Mouse (Mus musculus): ENCODE data around the gene Bmpr1b. TPM values are rescaled to one million over a fixed set of nuclear protein-coding genes. Genes with fewer than 3 reads are reported as not detected.
"Not testable (repeated sequence)": the region's sequence is repeated elsewhere in the genome, so short reads cannot be mapped to it uniquely, and the experiment has no call there.

Bmpr1b gene
- polyA plus RNA-seq (2015; fragmentation: Nextera tagmentation; extraction: Ambion mirVana), result 3.7 and 4.0 TPM in 2 replicates

DNA sequence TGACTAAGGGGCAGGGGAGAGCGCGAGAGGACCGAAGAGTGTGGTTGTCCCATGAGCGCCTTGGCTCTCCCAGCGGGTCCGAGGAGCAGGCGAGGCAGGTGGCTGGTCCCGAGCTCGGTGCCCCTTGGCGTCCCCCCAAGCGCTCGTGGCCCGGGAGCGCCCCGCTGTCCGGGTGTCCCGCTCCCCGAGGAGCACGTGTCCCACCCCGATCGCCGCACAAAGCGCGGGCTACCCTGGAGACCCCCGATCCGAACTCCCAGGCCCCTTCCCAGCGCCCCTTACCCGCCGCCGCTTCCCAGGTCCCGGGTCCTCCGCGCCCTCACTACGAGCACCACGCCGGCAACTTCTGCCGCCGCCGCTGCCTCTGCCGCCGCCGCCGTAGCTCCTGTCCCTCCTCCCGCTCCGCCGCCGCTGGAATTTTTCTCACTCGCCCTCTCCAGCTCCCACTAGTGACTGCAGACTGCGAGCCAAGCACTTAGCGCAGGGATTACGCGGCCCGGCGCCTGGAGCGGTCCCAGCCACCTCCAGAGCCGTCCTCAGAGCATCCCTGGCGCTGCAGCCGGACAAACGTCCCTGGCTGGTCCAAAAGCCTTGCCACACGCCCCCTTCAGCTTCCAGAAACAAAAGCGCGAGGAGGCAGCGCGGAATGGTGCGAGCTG lies at the start of gene Bmpr1b:
Gene Bmpr1b (minus strand): TSS at position 563 of the 659 bp plus-strand sequence.
- peak within 1 kb of the TSS; percentile 91 for H3K4me2 ChIP-seq (ENCODE audit: low read depth, low read length)
- H3K9me3 ChIP-seq (ENCODE audit: control insufficient read depth, low read length), result no peaks in the 10 kb centered on the region
- peak within 1 kb of the TSS; percentile 68 for H3K9ac ChIP-seq (ENCODE audit: low read length)
- H3K27ac ChIP-seq (ENCODE audit: low read length), result no peak within 1 kb of the TSS
- peak within 1 kb of the TSS; percentile 66 for H3K4me3 ChIP-seq (ENCODE audit: low read length)
- ATAC-seq (ENCODE audit: low read depth), result peak; percentile 91
- H3K36me3 ChIP-seq (ENCODE audit: control insufficient read depth, insufficient read depth, low read length), result no peaks in the 10 kb centered on the region
- WGBS, result under 1% methylated on average over 58 of the region's 65 CpGs
- no peaks in the 10 kb centered on the region; the same call in 1 of the 2 replicates for H3K27me3 ChIP-seq (ENCODE audit: control insufficient read depth, insufficient read depth, low read depth, low read length)
- H3K4me1 ChIP-seq (replicated peaks; ENCODE audit: control insufficient read depth, insufficient read depth, low read length), result peaks cover 3% of the 10 kb centered on the region; the same call in 1 of the 2 replicates

DNA sequence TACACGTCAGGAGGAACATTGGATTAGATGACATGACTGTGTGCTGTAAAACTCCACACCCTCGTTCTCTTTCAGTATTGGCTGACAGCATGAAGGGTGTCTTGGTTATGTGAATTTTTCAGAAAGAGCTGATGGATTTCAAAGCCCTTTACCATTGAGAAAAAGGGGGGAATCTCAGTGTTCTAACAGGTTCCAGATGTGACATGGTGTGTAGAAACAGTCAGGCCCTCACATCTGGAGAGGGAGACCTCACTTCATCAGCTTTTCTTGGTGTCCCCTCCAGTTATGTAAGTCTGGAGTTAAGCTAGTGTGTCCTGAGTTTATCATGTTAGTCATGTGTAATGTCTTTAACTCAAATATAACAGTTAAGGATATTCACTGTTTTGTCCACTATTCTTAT lies 43.6 kb upstream of the Bmpr1b start:
- H3K9me3 ChIP-seq (ENCODE audit: control insufficient read depth, low read length), result no peaks in the 10 kb centered on the region
- H3K36me3 ChIP-seq (ENCODE audit: control insufficient read depth, insufficient read depth, low read length), result no peaks in the 10 kb centered on the region
- H3K27ac ChIP-seq (ENCODE audit: low read length), result no peak overlapping the region
- no peaks in the 10 kb centered on the region for H3K27me3 ChIP-seq (ENCODE audit: control insufficient read depth, insufficient read depth, low read depth, low read length)
- H3K4me3 ChIP-seq (ENCODE audit: low read length), result no peak overlapping the region
- ATAC-seq (ENCODE audit: low read depth), result no peak
- 42% methylated on average over 2 of the region's 2 CpGs for WGBS
- H3K4me1 ChIP-seq (replicated peaks; ENCODE audit: control insufficient read depth, insufficient read depth, low read length), result no peaks in the 10 kb centered on the region
- no peak overlapping the region for H3K4me2 ChIP-seq (ENCODE audit: low read depth, low read length)
- no peak overlapping the region for H3K9ac ChIP-seq (ENCODE audit: low read length)

DNA sequence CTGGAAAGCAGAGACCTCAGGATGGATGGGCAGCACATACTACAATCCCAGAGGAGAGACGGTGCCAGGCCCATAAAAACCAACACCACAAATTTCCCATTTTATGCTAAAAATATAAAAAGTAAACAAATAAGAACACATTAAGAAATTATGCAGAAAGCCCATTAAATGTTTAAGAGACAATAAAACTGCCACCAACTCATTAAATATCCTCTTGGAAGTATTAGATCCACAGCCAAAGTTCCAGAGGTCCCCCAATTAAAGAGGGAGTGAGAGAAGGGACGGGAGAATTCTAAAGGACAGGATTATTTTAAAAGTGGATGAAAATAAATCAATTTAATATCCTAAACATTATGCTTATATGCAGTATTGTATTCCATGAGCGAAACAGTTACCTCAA lies 43.0 kb upstream of the Bmpr1b start:
- H3K4me3 ChIP-seq (ENCODE audit: low read length), result no peak overlapping the region
- H3K4me2 ChIP-seq (ENCODE audit: low read depth, low read length), result no peak overlapping the region
- H3K27me3 ChIP-seq (ENCODE audit: control insufficient read depth, insufficient read depth, low read depth, low read length), result no peaks in the 10 kb centered on the region
- H3K9me3 ChIP-seq (ENCODE audit: control insufficient read depth, low read length), result no peaks in the 10 kb centered on the region
- H3K36me3 ChIP-seq (ENCODE audit: control insufficient read depth, insufficient read depth, low read length), result no peaks in the 10 kb centered on the region
- WGBS, result 48% methylated on average over 3 of the region's 3 CpGs
- no peak overlapping the region for H3K9ac ChIP-seq (ENCODE audit: low read length)
- H3K4me1 ChIP-seq (replicated peaks; ENCODE audit: control insufficient read depth, insufficient read depth, low read length), result no peaks in the 10 kb centered on the region
- no peak overlapping the region for H3K27ac ChIP-seq (ENCODE audit: low read length)
- no peak for ATAC-seq (ENCODE audit: low read depth)

DNA sequence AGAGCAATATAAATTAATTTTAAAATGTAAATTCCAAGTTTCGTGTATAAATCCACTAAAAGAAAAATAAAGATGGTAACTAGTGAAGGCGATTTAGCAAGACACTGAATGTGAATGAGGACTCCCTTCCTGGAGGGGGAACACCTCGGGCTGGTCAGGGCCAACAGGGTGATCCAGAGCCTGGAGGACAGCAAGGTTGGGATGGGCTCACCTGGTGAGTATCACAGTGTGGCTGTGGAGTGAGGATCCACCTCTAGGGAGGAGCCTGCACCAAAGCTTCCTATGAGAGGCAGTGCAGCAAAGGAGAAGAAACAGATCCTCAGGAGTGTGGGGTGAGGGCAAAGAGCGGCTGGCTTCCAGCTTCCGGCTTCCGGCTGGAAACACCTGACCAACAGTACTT lies 40.8 kb upstream of the Bmpr1b start:
- no peak overlapping the region for H3K9ac ChIP-seq (ENCODE audit: low read length)
- no peak overlapping the region for H3K27ac ChIP-seq (ENCODE audit: low read length)
- no peak overlapping the region for H3K4me3 ChIP-seq (ENCODE audit: low read length)
- no peaks in the 10 kb centered on the region for H3K4me1 ChIP-seq (replicated peaks; ENCODE audit: control insufficient read depth, insufficient read depth, low read length)
- no peak for ATAC-seq (ENCODE audit: low read depth)
- WGBS, result 64% methylated on average over 6 of the region's 6 CpGs
- no peaks in the 10 kb centered on the region for H3K27me3 ChIP-seq (ENCODE audit: control insufficient read depth, insufficient read depth, low read depth, low read length)
- H3K36me3 ChIP-seq (ENCODE audit: control insufficient read depth, insufficient read depth, low read length), result no peaks in the 10 kb centered on the region
- no peaks in the 10 kb centered on the region for H3K9me3 ChIP-seq (ENCODE audit: control insufficient read depth, low read length)
- no peak overlapping the region for H3K4me2 ChIP-seq (ENCODE audit: low read depth, low read length)

DNA sequence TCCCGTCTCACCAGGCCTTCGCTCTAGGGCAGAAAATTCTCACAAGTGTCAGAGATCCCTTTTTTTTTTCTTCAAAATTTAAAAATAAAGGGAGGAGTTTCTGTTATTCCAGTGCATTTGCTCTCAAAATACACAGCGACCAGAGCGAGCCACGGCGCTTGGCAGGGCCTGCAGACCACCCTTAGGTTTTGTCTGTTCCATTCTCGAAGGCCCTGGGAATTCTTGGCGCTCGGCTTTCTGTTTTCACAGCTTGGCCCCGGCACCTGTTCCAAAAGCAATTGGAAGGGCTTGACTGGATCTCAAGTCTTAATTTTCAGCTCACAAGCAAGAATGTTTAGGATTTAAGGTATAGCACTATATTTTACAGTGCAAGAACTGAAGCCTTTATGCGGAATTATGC lies 39.8 kb upstream of the Bmpr1b start:
- no peak for ATAC-seq (ENCODE audit: low read depth)
- 84% methylated on average over 11 of the region's 11 CpGs for WGBS
- H3K4me2 ChIP-seq (ENCODE audit: low read depth, low read length), result no peak overlapping the region
- no peaks in the 10 kb centered on the region for H3K36me3 ChIP-seq (ENCODE audit: control insufficient read depth, insufficient read depth, low read length)
- no peak overlapping the region for H3K27ac ChIP-seq (ENCODE audit: low read length)
- no peaks in the 10 kb centered on the region for H3K9me3 ChIP-seq (ENCODE audit: control insufficient read depth, low read length)
- no peaks in the 10 kb centered on the region for H3K4me1 ChIP-seq (replicated peaks; ENCODE audit: control insufficient read depth, insufficient read depth, low read length)
- no peak overlapping the region for H3K9ac ChIP-seq (ENCODE audit: low read length)
- H3K27me3 ChIP-seq (ENCODE audit: control insufficient read depth, insufficient read depth, low read depth, low read length), result no peaks in the 10 kb centered on the region
- no peak overlapping the region for H3K4me3 ChIP-seq (ENCODE audit: low read length)

DNA sequence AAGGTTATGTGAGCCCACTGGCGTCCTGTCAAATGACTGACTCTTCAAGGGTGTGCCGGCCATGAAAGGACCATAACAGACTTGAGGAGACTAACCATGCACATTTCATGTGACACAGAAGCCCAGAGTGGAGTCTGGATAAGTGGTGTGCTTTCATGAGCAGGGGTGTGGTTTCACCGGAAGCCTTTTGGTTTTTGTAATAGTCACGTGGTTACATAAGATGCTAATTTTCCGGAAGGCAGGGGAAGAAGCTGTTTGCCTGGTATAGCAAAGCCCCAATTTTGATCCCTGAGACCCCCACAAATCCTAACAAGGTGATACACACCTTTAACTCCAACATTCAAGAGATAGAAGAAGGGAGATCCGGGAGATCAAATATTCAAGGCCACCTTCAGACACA lies 38.3 kb upstream of the Bmpr1b start:
- Histone ChIP-seq H3K9me3 (ENCODE audit: control insufficient read depth, low read length) (no peaks in the 10 kb centered on the region), H3K36me3 (ENCODE audit: control insufficient read depth, insufficient read depth, low read length) (no peaks in the 10 kb centered on the region), H3K4me3 (ENCODE audit: low read length) (no peak overlapping the region), H3K27ac (ENCODE audit: low read length) (no peak overlapping the region), H3K27me3 (ENCODE audit: control insufficient read depth, insufficient read depth, low read depth, low read length) (no peaks in the 10 kb centered on the region), H3K4me1 (replicated peaks; ENCODE audit: control insufficient read depth, insufficient read depth, low read length) (no peaks in the 10 kb centered on the region), H3K4me2 (ENCODE audit: low read depth, low read length) (no peak overlapping the region), H3K9ac (ENCODE audit: low read length) (no peak overlapping the region)
- no peak for ATAC-seq (ENCODE audit: low read depth)
- 82% methylated on average over 6 of the region's 6 CpGs for WGBS

DNA sequence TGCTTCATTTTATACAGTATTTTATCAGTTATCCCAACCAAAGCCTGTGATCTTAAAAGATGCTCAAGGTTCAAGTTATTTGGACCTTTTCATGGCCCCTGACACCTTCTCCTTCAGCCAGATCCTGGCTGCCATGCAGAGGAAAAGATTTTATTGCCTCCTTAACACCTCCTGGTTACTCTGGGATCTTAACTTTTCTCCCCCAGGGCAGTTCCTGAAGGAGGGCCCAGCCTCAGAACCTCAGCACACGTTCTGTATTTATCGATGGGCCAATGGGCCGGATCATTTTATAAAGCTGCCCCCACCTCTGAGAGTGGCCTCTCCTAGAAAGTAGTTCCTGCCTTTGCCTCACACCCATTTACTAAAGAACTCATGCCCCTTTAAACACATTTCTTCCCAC lies 37.1 kb upstream of the Bmpr1b start:
- Histone ChIP-seq H3K27me3 (ENCODE audit: control insufficient read depth, insufficient read depth, low read depth, low read length) (no peaks in the 10 kb centered on the region), H3K9me3 (ENCODE audit: control insufficient read depth, low read length) (no peaks in the 10 kb centered on the region), H3K27ac (ENCODE audit: low read length) (no peak overlapping the region), H3K4me1 (replicated peaks; ENCODE audit: control insufficient read depth, insufficient read depth, low read length) (no peaks in the 10 kb centered on the region), H3K9ac (ENCODE audit: low read length) (no peak overlapping the region), H3K36me3 (ENCODE audit: control insufficient read depth, insufficient read depth, low read length) (no peaks in the 10 kb centered on the region), H3K4me2 (ENCODE audit: low read depth, low read length) (no peak overlapping the region), H3K4me3 (ENCODE audit: low read length) (no peak overlapping the region)
- 84% methylated on average over 3 of the region's 3 CpGs for WGBS
- ATAC-seq (ENCODE audit: low read depth), result no peak

DNA sequence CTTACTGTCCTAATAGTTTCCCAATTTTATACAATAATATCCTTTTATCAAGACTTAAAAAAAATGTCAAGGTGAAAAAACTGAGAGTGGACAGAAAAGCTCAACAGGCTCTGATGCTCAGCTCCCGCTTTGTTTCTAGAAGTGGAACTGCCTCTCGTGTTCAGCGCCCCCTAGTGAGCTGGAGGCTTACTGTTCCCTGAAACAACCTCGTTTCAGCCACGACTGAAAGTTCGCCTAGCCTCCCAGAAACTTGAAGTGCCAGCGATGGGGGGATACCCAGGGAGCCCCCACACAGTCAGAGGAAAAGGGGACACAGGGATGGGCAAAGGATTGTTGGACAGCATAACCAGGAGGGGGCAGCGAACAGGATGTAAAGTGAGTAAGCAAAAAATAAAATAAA lies 26.9 kb upstream of the Bmpr1b start:
- Histone ChIP-seq H3K27ac (ENCODE audit: low read length) (no peak overlapping the region), H3K9me3 (ENCODE audit: control insufficient read depth, low read length) (peaks cover 3% of the 10 kb centered on the region; the same call in 1 of the 2 replicates), H3K9ac (ENCODE audit: low read length) (no peak overlapping the region), H3K4me3 (ENCODE audit: low read length) (no peak overlapping the region), H3K27me3 (ENCODE audit: control insufficient read depth, insufficient read depth, low read depth, low read length) (no peaks in the 10 kb centered on the region), H3K4me2 (ENCODE audit: low read depth, low read length) (no peak overlapping the region), H3K4me1 (replicated peaks; ENCODE audit: control insufficient read depth, insufficient read depth, low read length) (no peaks in the 10 kb centered on the region), H3K36me3 (ENCODE audit: control insufficient read depth, insufficient read depth, low read length) (no peaks in the 10 kb centered on the region)
- 83% methylated on average over 8 of the region's 8 CpGs for WGBS
- no peak for ATAC-seq (ENCODE audit: low read depth)

DNA sequence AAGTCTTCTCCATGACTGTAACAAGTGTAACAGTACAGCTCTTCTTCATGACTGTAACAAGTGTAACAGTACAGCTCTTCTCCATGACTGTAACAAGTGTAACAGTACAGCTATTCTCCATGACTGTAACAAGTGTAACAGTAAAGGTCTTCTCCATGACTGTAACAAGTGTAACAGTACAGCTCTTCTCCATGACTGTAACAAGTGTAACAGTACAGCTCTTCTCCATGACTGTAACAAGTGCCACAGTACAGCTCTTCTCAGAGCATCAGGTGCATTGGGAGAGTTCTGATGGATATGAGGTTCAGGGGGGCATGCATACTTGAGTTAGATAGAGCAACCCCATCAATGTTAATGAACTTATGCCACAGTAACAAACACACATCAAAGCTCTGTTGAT lies 22.4 kb upstream of the Bmpr1b start:
- H3K9me3 ChIP-seq (ENCODE audit: control insufficient read depth, low read length); H3K4me2 ChIP-seq (ENCODE audit: low read depth, low read length); H3K27ac ChIP-seq (ENCODE audit: low read length); H3K9ac ChIP-seq (ENCODE audit: low read length); H3K4me1 ChIP-seq (replicated peaks; ENCODE audit: control insufficient read depth, insufficient read depth, low read length); H3K36me3 ChIP-seq (ENCODE audit: control insufficient read depth, insufficient read depth, low read length); H3K27me3 ChIP-seq (ENCODE audit: control insufficient read depth, insufficient read depth, low read depth, low read length); H3K4me3 ChIP-seq (ENCODE audit: low read length); ATAC-seq (ENCODE audit: low read depth): not testable (repeated sequence)

DNA sequence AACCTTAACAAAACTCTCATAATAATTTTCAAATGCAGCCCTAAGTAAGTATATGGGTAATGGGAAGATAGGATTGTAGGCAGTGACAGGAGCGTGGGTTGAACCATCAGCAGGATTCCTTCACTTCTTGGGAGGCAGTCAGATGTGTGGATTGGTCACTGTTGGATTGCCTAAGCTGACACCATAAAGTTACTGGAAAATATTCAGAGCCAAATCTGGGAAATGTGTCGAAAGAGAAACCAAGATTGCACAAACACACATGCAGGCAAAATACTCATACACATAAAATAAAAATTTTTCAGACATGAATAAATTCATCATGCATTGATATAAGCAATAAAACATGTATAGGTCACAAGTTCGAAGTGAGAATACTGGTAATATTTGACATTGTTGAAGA lies 17.3 kb upstream of the Bmpr1b start:
- Histone ChIP-seq H3K9ac (ENCODE audit: low read length) (no peak overlapping the region), H3K4me2 (ENCODE audit: low read depth, low read length) (no peak overlapping the region), H3K4me3 (ENCODE audit: low read length) (no peak overlapping the region), H3K27me3 (ENCODE audit: control insufficient read depth, insufficient read depth, low read depth, low read length) (no peaks in the 10 kb centered on the region), H3K4me1 (replicated peaks; ENCODE audit: control insufficient read depth, insufficient read depth, low read length) (no peaks in the 10 kb centered on the region), H3K9me3 (ENCODE audit: control insufficient read depth, low read length) (no peaks in the 10 kb centered on the region), H3K27ac (ENCODE audit: low read length) (no peak overlapping the region), H3K36me3 (ENCODE audit: control insufficient read depth, insufficient read depth, low read length) (no peaks in the 10 kb centered on the region)
- 71% methylated on average over 3 of the region's 3 CpGs for WGBS
- ATAC-seq (ENCODE audit: low read depth), result no peak

All from lung, embryonic 16.5 days (tissue).